Mouse (Mus musculus) kidney, postnatal 0 days (tissue): ENCODE data around the gene Mast3. TPM values are rescaled to one million over a fixed set of nuclear protein-coding genes. Genes with fewer than 3 reads are reported as not detected.

ENCODE experiments used
- ATAC-seq: fragments of 200-750 bp; cut with Nextera tagmentation; replicated peaks from 2 replicates; pipeline ENCODE4 v1.8.0; 2017; ENCODE audit warnings: low read depth, moderate number of reproducible peaks, moderate TSS enrichment, moderate library complexity; ENCODE audit not compliant: low FRiP score
- DNase-seq: peaks from one replicate; pipeline ENCODE4 v3.0.0-alpha.2; 2016; ENCODE audit warnings: low spot score
- H3K27ac ChIP-seq: fragments of 300-500 bp; sonication (generic); 2 replicates; pipeline ENCODE4 v1.5.1; 2014; ENCODE audit warnings: mild to moderate bottlenecking
- H3K27me3 ChIP-seq: fragments of 300-500 bp; sonication (generic); 2 replicates; pipeline ENCODE4 v1.6.1; 2014; ENCODE audit warnings: low read length, mixed read lengths; ENCODE audit not compliant: insufficient read depth
- H3K36me3 ChIP-seq: fragments of 300-500 bp; sonication (generic); 2 replicates; pipeline ENCODE4 v1.6.1; 2014; ENCODE audit warnings: low read length, mixed read lengths; ENCODE audit not compliant: insufficient read depth
- H3K4me1 ChIP-seq: fragments of 300-500 bp; sonication (generic); replicated peaks from 2 replicates; pipeline ENCODE4 v1.6.1; 2014; ENCODE audit warnings: antibody characterized with exemption, low read length, mixed read lengths; ENCODE audit not compliant: insufficient read depth
- H3K4me2 ChIP-seq: fragments of 300-500 bp; sonication (generic); 2 replicates; pipeline ENCODE4 v1.6.1; 2014; ENCODE audit warnings: mild to moderate bottlenecking, low read length, moderate library complexity, mixed read lengths
- H3K4me3 ChIP-seq: fragments of 300-500 bp; sonication (generic); replicated peaks from 2 replicates; pipeline ENCODE4 v1.5.1; 2014; ENCODE audit warnings: low read depth, low read length
- H3K9ac ChIP-seq: fragments of 300-500 bp; sonication (generic); 2 replicates; pipeline ENCODE4 v1.6.1; 2014; ENCODE audit warnings: low read depth, low read length
- H3K9me3 ChIP-seq: fragments of 300-500 bp; sonication (generic); replicated peaks from 2 replicates; pipeline ENCODE4 v1.6.1; 2016; ENCODE audit warnings: low read length, inconsistent platforms, mixed read lengths
- CTCF ChIP-seq: IDR thresholded peaks from 2 replicates; pipeline ENCODE4 v1.5.1; 2016; ENCODE audit warnings: antibody characterized with exemption, low read depth, mild to moderate bottlenecking, moderate library complexity
- WGBS: fragments of 180-500 bp; shearing (Covaris S2); extraction: QIAGEN DNeasy Blood & Tissue Kit; methylation state at CpG from one replicate; pipeline ENCODE4 v1.1.7; 2014; 5-methylcytosine and 5-hydroxymethylcytosine counted together
- polyA plus RNA-seq: library from polyadenylated mRNA; unstranded; fragments of >200 nt; fragmentation: Nextera tagmentation; extraction: Ambion mirVana; gene quantifications from 2 replicates; pipeline ENCODE4 v1.2.1, GENCODE M21; 2015

Gene Mast3
- polyA plus RNA-seq, 1 experiment from 2014 or later = 10.2 TPM

- no peak overlapping the region for H3K4me3 ChIP-seq
- no peak overlapping the region for H3K4me2 ChIP-seq
- ATAC-seq (no peak), DNase-seq (no peak)
- TF ChIP-seq CTCF = no peak
- no peaks in the 10 kb centered on the region for H3K27me3 ChIP-seq
- H3K4me1 ChIP-seq = peaks cover 18% of the 10 kb centered on the region
- H3K27ac ChIP-seq = no peak overlapping the region
- H3K36me3 ChIP-seq = peaks cover 28% of the 10 kb centered on the region; the same call in 1 of the 2 replicates
- 95% methylated on average over 32 of the region's 32 CpGs for WGBS
- no peaks in the 10 kb centered on the region for H3K9me3 ChIP-seq
- H3K9ac ChIP-seq = no peak overlapping the region
Observed at GRCm38 (mm10) chr8:70768231-70768776, 36.5 kb downstream of the Mast3 start.

- H3K4me1 ChIP-seq = peaks cover 17% of the 10 kb centered on the region
- no peak overlapping the region for H3K4me2 ChIP-seq
- H3K27ac ChIP-seq = no peak overlapping the region
- H3K36me3 ChIP-seq = peaks cover 22% of the 10 kb centered on the region; the same call in 1 of the 2 replicates
- no peak for TF ChIP-seq CTCF
- 82% methylated on average over 6 of the region's 6 CpGs for WGBS
- ATAC-seq = no peak
- no peaks in the 10 kb centered on the region for H3K9me3 ChIP-seq
- DNase-seq = no peak
- no peak overlapping the region for H3K9ac ChIP-seq
- no peaks in the 10 kb centered on the region for H3K27me3 ChIP-seq
- H3K4me3 ChIP-seq = no peak overlapping the region
Observed at GRCm38 (mm10) chr8:70767503-70767902, 37.4 kb downstream of the Mast3 start.

DNA sequence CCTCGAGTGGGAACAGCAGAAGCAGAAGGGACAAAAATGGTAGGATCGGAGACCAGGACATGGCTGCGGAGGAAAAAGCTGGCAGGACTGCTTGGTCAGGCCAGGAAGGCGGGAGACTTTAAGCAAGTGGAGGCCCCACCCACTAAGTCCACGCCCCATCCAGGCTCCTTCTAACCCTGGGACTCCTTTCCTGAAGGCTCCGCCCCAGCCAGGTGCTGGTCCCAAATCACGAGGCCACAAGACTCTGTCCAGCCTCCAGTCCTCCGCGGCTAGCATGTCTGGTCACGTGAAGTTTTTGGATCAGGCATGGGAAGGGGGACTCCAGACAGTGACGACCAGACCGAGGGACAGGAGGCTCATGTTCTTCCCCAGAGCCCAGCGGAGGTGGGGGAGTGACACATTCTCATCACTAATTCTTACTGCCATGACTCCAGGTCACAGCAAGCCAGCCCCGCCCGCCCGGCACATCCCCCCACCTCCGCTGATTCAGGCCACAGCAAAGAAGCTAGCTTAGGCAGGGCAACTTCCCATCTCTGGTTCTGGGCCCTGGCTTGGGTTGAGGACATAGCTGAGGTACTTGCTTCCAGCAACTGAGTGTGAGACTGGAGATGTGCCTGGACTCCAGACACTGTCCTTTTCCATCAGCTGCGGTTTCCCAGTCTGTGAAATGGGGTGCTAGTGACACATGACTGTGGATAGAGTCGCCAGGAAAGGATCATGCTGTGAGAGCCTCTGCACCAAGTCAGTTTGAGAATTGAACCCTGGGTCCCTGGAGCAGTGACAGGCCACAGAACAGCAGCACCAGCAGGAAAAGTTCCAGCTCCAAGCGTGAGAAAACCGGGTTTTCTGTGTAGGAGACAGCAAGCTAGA, 38.0 kb downstream of the Mast3 start:
- Histone ChIP-seq H3K9me3 (no peaks in the 10 kb centered on the region), H3K36me3 (peaks cover 18% of the 10 kb centered on the region; the same call in 1 of the 2 replicates), H3K27me3 (no peaks in the 10 kb centered on the region), H3K4me1 (peaks cover 17% of the 10 kb centered on the region), H3K4me2 (peak overlapping the region; percentile 91), H3K4me3 (peak overlapping the region; percentile 40), H3K27ac (peak overlapping the region; percentile 72), H3K9ac (peak overlapping the region; percentile 61)
- DNase-seq = peak; percentile 90
- peak; percentile 82 for ATAC-seq
- 8% methylated on average over 21 of the region's 21 CpGs for WGBS
- no peak for TF ChIP-seq CTCF

GRCm38 (mm10) chr8:70765838-70766570, 38.9 kb downstream of the Mast3 start:
- no peaks in the 10 kb centered on the region for H3K27me3 ChIP-seq

GRCm38 (mm10) chr8:70765329-70765728, 39.5 kb downstream of the Mast3 start:
- peak overlapping the region; percentile 40; the same call in 1 of the 2 replicates for H3K4me3 ChIP-seq
- no peaks in the 10 kb centered on the region for H3K27me3 ChIP-seq
- WGBS = 74% methylated on average over 9 of the region's 9 CpGs
- H3K4me1 ChIP-seq = peaks cover 17% of the 10 kb centered on the region
- H3K9ac ChIP-seq = peak overlapping the region; percentile 61; the same call in 1 of the 2 replicates
- no peak for ATAC-seq
- H3K27ac ChIP-seq = no peak overlapping the region
- peaks cover 4% of the 10 kb centered on the region; the same call in 1 of the 2 replicates for H3K36me3 ChIP-seq
- peak overlapping the region; percentile 91 for H3K4me2 ChIP-seq
- DNase-seq = no peak
- H3K9me3 ChIP-seq = no peaks in the 10 kb centered on the region
- no peak for TF ChIP-seq CTCF

More at GRCm38 (mm10) chr8:70765838-70766570, 38.9 kb downstream of the Mast3 start:
- no peak for TF ChIP-seq CTCF
- 2% methylated on average over 34 of the region's 34 CpGs for WGBS
- Histone ChIP-seq H3K9ac (peak overlapping the region; percentile 61), H3K9me3 (no peaks in the 10 kb centered on the region), H3K36me3 (peaks cover 9% of the 10 kb centered on the region; the same call in 1 of the 2 replicates), H3K4me3 (peak overlapping the region; percentile 40), H3K4me1 (peaks cover 17% of the 10 kb centered on the region), H3K4me2 (peak overlapping the region; percentile 91), H3K27ac (peak overlapping the region; percentile 72)
- DNase-seq (no peak), ATAC-seq (no peak)

DNA sequence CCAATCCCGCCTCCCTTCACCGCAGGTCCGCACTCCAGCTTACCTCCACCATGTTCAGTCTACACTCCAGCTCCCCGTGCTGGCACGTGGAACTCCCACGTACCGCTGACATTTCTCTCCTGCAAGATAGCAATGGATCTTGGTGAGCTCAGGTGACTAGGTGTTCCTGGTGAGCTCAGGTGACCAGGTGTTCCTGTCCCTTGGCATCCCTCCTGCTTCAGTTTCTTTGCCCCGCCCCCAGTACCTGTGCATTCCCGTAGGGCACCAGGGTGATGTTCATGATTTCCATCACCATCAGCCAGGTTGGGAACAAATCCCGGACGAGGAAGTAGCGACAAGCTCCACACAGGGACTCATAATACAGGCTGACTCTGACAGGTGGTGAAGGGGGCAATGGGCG, 40.2 kb downstream of the Mast3 start:
- peaks cover 24% of the 10 kb centered on the region for H3K4me1 ChIP-seq
- H3K4me3 ChIP-seq = no peak overlapping the region
- H3K9me3 ChIP-seq = no peaks in the 10 kb centered on the region
- H3K9ac ChIP-seq = no peak overlapping the region
- DNase-seq (no peak), ATAC-seq (no peak)
- TF ChIP-seq CTCF = no peak
- no peak overlapping the region for H3K27ac ChIP-seq
- no peak overlapping the region for H3K4me2 ChIP-seq
- no peaks in the 10 kb centered on the region for H3K27me3 ChIP-seq
- peaks cover 4% of the 10 kb centered on the region; the same call in 1 of the 2 replicates for H3K36me3 ChIP-seq
- WGBS = 85% methylated on average over 13 of the region's 13 CpGs
